25 mouse cellular contexts compared by ENCODE assay signal in the genomic region with DNA sequence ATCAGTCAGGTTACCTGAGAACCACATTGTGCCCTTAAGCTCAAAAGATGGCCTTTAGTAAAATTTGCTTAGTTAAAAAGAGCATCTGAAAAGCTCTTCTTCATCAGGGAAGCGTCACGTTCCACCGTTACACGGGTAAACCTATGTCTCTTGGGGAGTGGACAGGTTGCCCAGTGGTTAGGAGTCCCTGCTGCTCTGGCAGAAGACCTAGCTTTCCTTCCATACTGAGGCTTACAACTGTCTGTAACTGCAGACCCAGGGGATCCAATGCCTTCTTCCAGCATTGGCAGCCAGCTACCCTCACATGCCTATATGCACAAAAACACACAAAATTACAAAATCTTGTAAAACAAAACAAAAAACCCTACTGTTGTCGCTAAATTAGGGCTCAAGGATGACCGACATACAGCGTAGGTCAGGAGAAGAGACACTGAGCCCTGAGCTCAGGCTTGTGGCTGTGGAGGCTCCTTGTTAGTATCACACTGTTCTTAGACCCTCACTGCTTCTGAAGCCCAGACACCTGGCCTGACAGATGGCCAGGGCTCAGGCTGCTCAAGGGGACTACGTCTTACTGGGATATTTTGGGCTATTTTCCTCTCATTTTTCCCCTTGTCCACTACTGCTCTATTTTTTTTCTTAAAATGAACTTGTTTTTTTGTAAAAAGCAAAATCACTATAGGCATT. TPM values are rescaled to one million over a fixed set of nuclear protein-coding genes. Genes with fewer than 3 reads are reported as not detected.
DNase-seq lines count a peak whose midpoint lies in the region; ATAC-seq and TF ChIP-seq lines count a peak whose summit lies in the region.
"Had no signal": no experiment of that assay in that cellular context is flagged by ENCODE, and none has a peak within 500 bp of the region (broad histone marks: within the 10 kb centered on the region; RNA-seq: fewer than 3 reads in every experiment).

No protein-coding gene starts in this region.

- ATAC-seq in hindbrain, postnatal 0 days, result no peak
- ATAC-seq: forebrain, embryonic 14.5 days had no signal

- no peak overlapping the region for H3K9ac ChIP-seq in hindbrain, postnatal 0 days (replicated peaks; ENCODE audit: low read length)
- H3K9ac ChIP-seq: hindbrain, embryonic 13.5 days; kidney, embryonic 15.5 days; limb, embryonic 13.5 days; lung, embryonic 15.5 days; midbrain, embryonic 12.5 days had no signal

- DNase-seq in hindbrain, postnatal 0 days (ENCODE audit: low spot score), result peak; percentile 31
- DNase-seq in hindbrain, embryonic 10.5 days (ENCODE audit: low spot score), result no peak
- DNase-seq in cerebellum, adult 11-12 months, result peak; percentile 87
- DNase-seq in cerebellum, adult 9-11 months, result peak; percentile 88
- no peak for DNase-seq in gastrocnemius, postnatal 4 days (ENCODE audit: low spot score in 2 of 2)
- no peak for DNase-seq in embryonic facial prominence, embryonic 10.5 days (ENCODE audit: low spot score)
- DNase-seq in adrenal gland, postnatal 14 days, result no peak
- DNase-seq: adrenal gland, adult 8-10 months; gastrocnemius, postnatal 25 days; heart, adult 18-20 months; heart, postnatal 36 days; kidney, adult 11 months; kidney, postnatal 25 days; retina, postnatal 1 day; right cerebral cortex, postnatal 14 days; thymus, postnatal 14 days had no signal

- no peak overlapping the region for H3K4me3 ChIP-seq in hindbrain, postnatal 0 days (ENCODE audit: low read length)
- H3K4me3 ChIP-seq in hindbrain, embryonic 10.5 days, result no peak overlapping the region
- no peak overlapping the region for H3K4me3 ChIP-seq in embryonic facial prominence, embryonic 10.5 days
- H3K4me3 ChIP-seq: hindbrain, embryonic 13.5 days; kidney, embryonic 15.5 days; limb, embryonic 13.5 days; lung, embryonic 15.5 days; midbrain, embryonic 12.5 days had no signal

- no peaks in the 10 kb centered on the region for H3K4me1 ChIP-seq in hindbrain, postnatal 0 days (ENCODE audit: insufficient read depth, low read length)
- H3K4me1 ChIP-seq in hindbrain, embryonic 10.5 days (replicated peaks), result no peaks in the 10 kb centered on the region
- H3K4me1 ChIP-seq in embryonic facial prominence, embryonic 10.5 days, result 0 out of 2 replicates have a peak, but pooled peaks cover 5% of the 10 kb centered on the region
- H3K4me1 ChIP-seq: hindbrain, embryonic 13.5 days; kidney, embryonic 15.5 days; limb, embryonic 13.5 days; lung, embryonic 15.5 days; midbrain, embryonic 12.5 days had no signal

- no peaks in the 10 kb centered on the region for H3K27me3 ChIP-seq in hindbrain, postnatal 0 days (ENCODE audit: insufficient read depth, low read length)
- H3K27me3 ChIP-seq in hindbrain, embryonic 10.5 days (ENCODE audit: insufficient read depth, poor library complexity, severe bottlenecking), result no peaks in the 10 kb centered on the region
- H3K27me3 ChIP-seq in embryonic facial prominence, embryonic 10.5 days (replicated peaks; ENCODE audit: low read depth, poor library complexity, severe bottlenecking), result no peaks in the 10 kb centered on the region
- H3K27me3 ChIP-seq: hindbrain, embryonic 13.5 days; kidney, embryonic 15.5 days; limb, embryonic 13.5 days; lung, embryonic 15.5 days; midbrain, embryonic 12.5 days had no signal

- no peak overlapping the region for H3K4me2 ChIP-seq in hindbrain, postnatal 0 days (ENCODE audit: low read depth, low read length)
- H3K4me2 ChIP-seq: heart, embryonic 11.5 days; hindbrain, embryonic 13.5 days; kidney, embryonic 15.5 days; limb, embryonic 13.5 days; liver, embryonic 11.5 days; lung, embryonic 15.5 days; midbrain, embryonic 12.5 days had no signal

- WGBS in hindbrain, postnatal 0 days, result 72% methylated on average over 8 of the region's 8 CpGs
- WGBS in hindbrain, embryonic 10.5 days, result 89% methylated on average over 8 of the region's 8 CpGs
- WGBS in embryonic facial prominence, embryonic 10.5 days, result 89% methylated on average over 8 of the region's 8 CpGs

- H3K27ac ChIP-seq in hindbrain, postnatal 0 days, result peak overlapping the region; percentile 34; the same call in 1 of the 2 replicates
- H3K27ac ChIP-seq in hindbrain, embryonic 10.5 days, result no peak overlapping the region
- H3K27ac ChIP-seq in embryonic facial prominence, embryonic 10.5 days (replicated peaks), result no peak overlapping the region
- H3K27ac ChIP-seq: hindbrain, embryonic 13.5 days; kidney, embryonic 15.5 days; limb, embryonic 13.5 days; lung, embryonic 15.5 days; midbrain, embryonic 12.5 days had no signal

- H3K9me3 ChIP-seq in hindbrain, postnatal 0 days (ENCODE audit: low read length), result no peaks in the 10 kb centered on the region
- no peaks in the 10 kb centered on the region for H3K9me3 ChIP-seq in hindbrain, embryonic 10.5 days
- H3K9me3 ChIP-seq in embryonic facial prominence, embryonic 10.5 days, result no peaks in the 10 kb centered on the region
- H3K9me3 ChIP-seq: G1E; hindbrain, embryonic 13.5 days; kidney, embryonic 15.5 days; limb, embryonic 13.5 days; lung, embryonic 15.5 days; midbrain, embryonic 12.5 days had no signal

- H3K36me3 ChIP-seq in hindbrain, postnatal 0 days (ENCODE audit: insufficient read depth, low read length), result no peaks in the 10 kb centered on the region
- no peaks in the 10 kb centered on the region for H3K36me3 ChIP-seq in hindbrain, embryonic 10.5 days
- H3K36me3 ChIP-seq in embryonic facial prominence, embryonic 10.5 days (replicated peaks), result no peaks in the 10 kb centered on the region
- H3K36me3 ChIP-seq: G1E; hindbrain, embryonic 13.5 days; kidney, embryonic 15.5 days; limb, embryonic 13.5 days; lung, embryonic 15.5 days; midbrain, embryonic 12.5 days had no signal

- no peak for TF ChIP-seq CTCF in hindbrain, postnatal 0 days (IDR thresholded peaks at IDR 0.05; ENCODE audit: low read depth)

RNA-seq across cellular contexts. Expression of a gene that starts 43.4 kb away (rescaled TPM):
- total RNA-seq in hindbrain, postnatal 0 days (2014; rRNA removed), result 288 and 298 TPM in 2 replicates
- 385 and 417 TPM in 2 replicates for polyA plus RNA-seq in hindbrain, postnatal 0 days (2015; fragmentation: Nextera tagmentation; extraction: Ambion mirVana)
- polyA plus RNA-seq in hindbrain, embryonic 10.5 days (2016; fragmentation: Nextera tagmentation; extraction: Ambion mirVana), result 41.5 and 63.6 TPM in 2 replicates
- total RNA-seq in gastrocnemius, postnatal 4 days (2021), result 1 to 10 TPM; 9.1 to 9.2 TPM
- 32.2 and 32.9 TPM in 2 replicates for polyA plus RNA-seq in embryonic facial prominence, embryonic 10.5 days (2016; fragmentation: Nextera tagmentation; extraction: Ambion mirVana)
- total RNA-seq in adrenal gland, postnatal 14 days (2021), result 18.7 and 24.1 TPM in 2 replicates

RNA-seq across cellular contexts. Expression of a gene that starts 44.3 kb away (rescaled TPM):
- 4.5 and 6.7 TPM in 2 replicates for total RNA-seq in hindbrain, postnatal 0 days (2014; rRNA removed)
- polyA plus RNA-seq in hindbrain, postnatal 0 days (2015; fragmentation: Nextera tagmentation; extraction: Ambion mirVana), result 4.7 and 5.2 TPM in 2 replicates
- polyA plus RNA-seq in hindbrain, embryonic 10.5 days (2016; fragmentation: Nextera tagmentation; extraction: Ambion mirVana), result 7.2 and 7.8 TPM in 2 replicates
- total RNA-seq in gastrocnemius, postnatal 4 days (2021), result 100 to 1,000 TPM in 1 of 2 experiments, 10 to 100 TPM in 1; 84.2 to 100 TPM
- 11.2 and 11.5 TPM in 2 replicates for polyA plus RNA-seq in embryonic facial prominence, embryonic 10.5 days (2016; fragmentation: Nextera tagmentation; extraction: Ambion mirVana)
- 129 and 192 TPM in 2 replicates for total RNA-seq in adrenal gland, postnatal 14 days (2021)

Comparison
In these comparisons a context has a peak if more than half of its experiments do, and no peak if none do; other contexts are left out.
1. DNase-seq: peak in hindbrain, postnatal 0 days (single experiment), cerebellum, adult 11-12 months (single experiment) and cerebellum, adult 9-11 months (single experiment); none in hindbrain, embryonic 10.5 days (single experiment), gastrocnemius, postnatal 4 days (0 of 2), embryonic facial prominence, embryonic 10.5 days (single experiment) and adrenal gland, postnatal 14 days (single experiment).
2. RNA of a gene that starts 43.4 kb away (total RNA-seq): 288 to 298 TPM in hindbrain, postnatal 0 days; 18.7 to 24.1 TPM in adrenal gland, postnatal 14 days and 9.1 to 9.2 TPM in gastrocnemius, postnatal 4 days; every median in the first group is over 10 times any median in the second.
3. RNA of a gene that starts 44.3 kb away (total RNA-seq): 129 to 192 TPM in adrenal gland, postnatal 14 days and 84.2 to 100 TPM in gastrocnemius, postnatal 4 days; 4.5 to 6.7 TPM in hindbrain, postnatal 0 days; every median in the first group is over 10 times any median in the second.